Comparison of ENCODE assay signal across 14 mouse cellular contexts in genomic region chr15:32579351-32579750, GRCm38 (mm10).
"Had no signal": no experiment of that assay in that cellular context is flagged by ENCODE, and none has a peak within 500 bp of the region (broad histone marks: within the 10 kb centered on the region; RNA-seq: fewer than 3 reads in every experiment).

No protein-coding gene starts in this region.

- H3K4me2 ChIP-seq: limb, embryonic 12.5 days; liver, embryonic 13.5 days; lung, embryonic 15.5 days; midbrain, embryonic 12.5 days had no signal

- H3K4me1 ChIP-seq: limb, embryonic 12.5 days; liver, embryonic 13.5 days; lung, embryonic 15.5 days; megakaryocyte, embryonic 14.5 days; midbrain, embryonic 12.5 days had no signal

- H3K9me3 ChIP-seq: limb, embryonic 12.5 days; liver, embryonic 13.5 days; lung, embryonic 15.5 days; midbrain, embryonic 12.5 days had no signal

- ATAC-seq: liver, postnatal 0 days had no signal

- H3K36me3 ChIP-seq: limb, embryonic 12.5 days; liver, embryonic 13.5 days; lung, embryonic 15.5 days; midbrain, embryonic 12.5 days had no signal

- H3K27ac ChIP-seq: layer of hippocampus, adult 2 months; limb, embryonic 12.5 days; liver, embryonic 13.5 days; lung, embryonic 15.5 days; macrophage; midbrain, embryonic 12.5 days had no signal

- DNase-seq: kidney, postnatal 10 days; kidney, postnatal 4 days; liver; liver, embryonic 13.5 days; liver, postnatal 0 days; lung, postnatal 14 days; right cerebral cortex, postnatal 14 days; thymus, postnatal 36 days had no signal

- H3K9ac ChIP-seq: limb, embryonic 12.5 days; liver, embryonic 13.5 days; liver, postnatal 0 days; lung, embryonic 15.5 days; midbrain, embryonic 12.5 days had no signal

- H3K27me3 ChIP-seq: limb, embryonic 12.5 days; liver, embryonic 13.5 days; lung, embryonic 15.5 days; megakaryocyte, embryonic 14.5 days; midbrain, embryonic 12.5 days had no signal

- H3K4me3 ChIP-seq: layer of hippocampus, adult 2 months; limb, embryonic 12.5 days; liver, embryonic 13.5 days; lung, embryonic 15.5 days; megakaryocyte, embryonic 14.5 days; midbrain, embryonic 12.5 days had no signal
